Comparison of ENCODE assay signal across 31 mouse cellular contexts in genomic region chr2:101594681-101595080, GRCm38 (mm10). TPM values are rescaled to one million over a fixed set of nuclear protein-coding genes. Genes with fewer than 3 reads are reported as not detected.
A peak's percentile ranks its signal among the peaks of the same experiment; 100 is the strongest.
DNase-seq lines count a peak whose midpoint lies in the region; ATAC-seq and TF ChIP-seq lines count a peak whose summit lies in the region.
"Had no signal": no experiment of that assay in that cellular context is flagged by ENCODE, and none has a peak within 500 bp of the region (broad histone marks: within the 10 kb centered on the region; RNA-seq: fewer than 3 reads in every experiment).

No protein-coding gene starts in this region.

- no peaks in the 10 kb centered on the region for H3K36me3 ChIP-seq in thymus, adult 2 months (ENCODE audit: control insufficient read depth, insufficient read depth, low read length)
- H3K36me3 ChIP-seq in midbrain, embryonic 14.5 days (ENCODE audit: control insufficient read depth, insufficient read depth, low read length) = no peaks in the 10 kb centered on the region
- H3K36me3 ChIP-seq: embryonic facial prominence, embryonic 12.5 days; embryonic facial prominence, embryonic 15.5 days; forebrain, embryonic 15.5 days; heart, embryonic 12.5 days; heart, embryonic 15.5 days; hindbrain, embryonic 10.5 days; hindbrain, embryonic 13.5 days had no signal

- H3K27ac ChIP-seq in thymus, adult 2 months (ENCODE audit: control insufficient read depth, insufficient read depth, low read length) = peak overlapping the region; percentile 31; the same call in 1 of the 2 replicates
- no peak overlapping the region for H3K27ac ChIP-seq in midbrain, embryonic 14.5 days (replicated peaks; ENCODE audit: low read depth, low read length)
- H3K27ac ChIP-seq: embryonic facial prominence, embryonic 12.5 days; embryonic facial prominence, embryonic 15.5 days; forebrain, embryonic 15.5 days; heart, embryonic 15.5 days; hindbrain, embryonic 10.5 days; hindbrain, embryonic 13.5 days had no signal

- peak; percentile 6 for DNase-seq in thymus, adult 2 months
- DNase-seq in thymus, adult 18-20 months = no peak
- peak; percentile 26 for DNase-seq in thymus, postnatal 4 days
- no peak for DNase-seq in thymus, postnatal 10 days (ENCODE audit: low spot score in 2 of 2)
- DNase-seq in midbrain, embryonic 14.5 days = no peak
- DNase-seq: adrenal gland, adult 2 months; adrenal gland, postnatal 14 days; cerebellum, adult 11 months; cerebellum, adult 2 months; cerebellum, adult 9-11 months; cerebellum, postnatal 25 days; gastrocnemius, postnatal 25 days; heart, postnatal 10 days; heart, postnatal 36 days had no signal

- no peak overlapping the region for H3K4me3 ChIP-seq in thymus, adult 2 months (ENCODE audit: control insufficient read depth, insufficient read depth, low read length)
- H3K4me3 ChIP-seq in midbrain, embryonic 14.5 days (replicated peaks; ENCODE audit: low read depth, low read length) = no peak overlapping the region
- H3K4me3 ChIP-seq: embryonic facial prominence, embryonic 12.5 days; embryonic facial prominence, embryonic 15.5 days; forebrain, embryonic 15.5 days; heart, embryonic 12.5 days; heart, embryonic 15.5 days; hindbrain, embryonic 10.5 days; hindbrain, embryonic 13.5 days had no signal

- no peaks in the 10 kb centered on the region for H3K9me3 ChIP-seq in midbrain, embryonic 14.5 days (ENCODE audit: control insufficient read depth, low read length)
- H3K9me3 ChIP-seq: embryonic facial prominence, embryonic 12.5 days; embryonic facial prominence, embryonic 15.5 days; forebrain, embryonic 15.5 days; heart, embryonic 12.5 days; heart, embryonic 15.5 days; hindbrain, embryonic 10.5 days; hindbrain, embryonic 13.5 days had no signal

- H3K27me3 ChIP-seq in thymus, adult 2 months (ENCODE audit: control insufficient read depth, insufficient read depth, low read length) = no peaks in the 10 kb centered on the region
- H3K27me3 ChIP-seq in midbrain, embryonic 14.5 days (ENCODE audit: control insufficient read depth, insufficient read depth, low read length) = no peaks in the 10 kb centered on the region
- H3K27me3 ChIP-seq: embryonic facial prominence, embryonic 12.5 days; embryonic facial prominence, embryonic 15.5 days; forebrain, embryonic 15.5 days; heart, embryonic 12.5 days; heart, embryonic 15.5 days; hindbrain, embryonic 13.5 days had no signal

- no peak overlapping the region for H3K9ac ChIP-seq in midbrain, embryonic 14.5 days (replicated peaks; ENCODE audit: low read length)
- H3K9ac ChIP-seq: embryonic facial prominence, embryonic 12.5 days; embryonic facial prominence, embryonic 15.5 days; forebrain, embryonic 15.5 days; heart, embryonic 12.5 days; heart, embryonic 15.5 days; hindbrain, embryonic 13.5 days had no signal

- peaks cover 34% of the 10 kb centered on the region for H3K4me1 ChIP-seq in thymus, adult 2 months (replicated peaks; ENCODE audit: control insufficient read depth, insufficient read depth, low read length)
- peaks cover 37% of the 10 kb centered on the region for H3K4me1 ChIP-seq in midbrain, embryonic 14.5 days (ENCODE audit: control insufficient read depth, insufficient read depth, low read length)

- peak; percentile 86 for ATAC-seq in megakaryocyte progenitor cell, adult 5-6 weeks (replicated peaks; ENCODE audit: poor library complexity)
- no peak for ATAC-seq in midbrain, embryonic 14.5 days (ENCODE audit: low FRiP score, low TSS enrichment)
- ATAC-seq: CD4-positive, CD25-positive, alpha-beta regulatory T cell, adult 4 months; forebrain, embryonic 15.5 days; hindbrain, embryonic 16.5 days had no signal

- 55% methylated on average over 5 of the region's 5 CpGs for WGBS in thymus, adult 2 months
- WGBS in midbrain, embryonic 14.5 days = 83% methylated on average over 5 of the region's 5 CpGs

- TF ChIP-seq POLR2A in thymus, adult 2 months (IDR thresholded peaks at IDR 0.05; ENCODE audit: control insufficient read depth, extremely low read depth, insufficient read depth, low read length, poor library complexity) = no peak

- no peak for TF ChIP-seq CTCF in thymus, adult 2 months (IDR thresholded peaks at IDR 0.05; ENCODE audit: borderline replicate concordance, control insufficient read depth, extremely low read depth, insufficient read depth, low read length, poor library complexity)

- no peak overlapping the region for H3K4me2 ChIP-seq in midbrain, embryonic 14.5 days (ENCODE audit: low read length)
- H3K4me2 ChIP-seq: embryonic facial prominence, embryonic 12.5 days; embryonic facial prominence, embryonic 15.5 days; forebrain, embryonic 15.5 days; heart, embryonic 12.5 days; heart, embryonic 15.5 days; hindbrain, embryonic 13.5 days had no signal

RNA-seq across cellular contexts. Expression of gene Rag2, which starts 29.8 kb away (rescaled TPM):
- 41.8 and 55.7 TPM in 2 replicates for polyA plus RNA-seq in thymus, adult 2 months (2012; rRNA removed)
- total RNA-seq in megakaryocyte progenitor cell, adult 5-6 weeks (2015) = 1.7 and 3.4 TPM in 2 replicates
- total RNA-seq in megakaryocyte progenitor cell, adult 5-6 weeks (2017) = 0.83 and 1.7 TPM in 2 replicates
- not detected in 2 replicates for polyA plus RNA-seq in midbrain, embryonic 14.5 days (2014; fragmentation: Nextera tagmentation; extraction: Ambion mirVana)
- total RNA-seq: adrenal gland, adult 2 months; adrenal gland, postnatal 4 days; gastrocnemius, adult 8-10 months; gastrocnemius, postnatal 25 days; heart, adult 8-10 months; heart, postnatal 36 days; MEL had no signal
- polyA plus RNA-seq: adrenal gland, adult 2 months; C2C12; cerebellum, adult 2 months; forebrain, embryonic 11.5 days; forebrain, embryonic 15.5 days; gonadal fat pad, adult 2 months; heart, embryonic 12.5 days; hindbrain, embryonic 10.5 days; hindbrain, embryonic 16.5 days had no signal

RNA-seq across cellular contexts. Expression of gene Rag1, which starts 54.6 kb away (rescaled TPM):
- 330 and 350 TPM in 2 replicates for polyA plus RNA-seq in thymus, adult 2 months (2012; rRNA removed)
- total RNA-seq in megakaryocyte progenitor cell, adult 5-6 weeks (2015) = 0.02 and 0.07 TPM in 2 replicates
- 0.07 TPM in 1 of 2 replicates, not detected in the other for total RNA-seq in megakaryocyte progenitor cell, adult 5-6 weeks (2017)
- polyA plus RNA-seq in midbrain, embryonic 14.5 days (2014; fragmentation: Nextera tagmentation; extraction: Ambion mirVana) = 0.19 and 0.20 TPM in 2 replicates
- total RNA-seq: gastrocnemius, adult 8-10 months had no signal
- polyA plus RNA-seq: adrenal gland, adult 2 months; C2C12; CD4-positive, CD25-positive, alpha-beta regulatory T cell, adult 4 months; heart, embryonic 12.5 days had no signal

RNA-seq across cellular contexts. Expression of gene B230118H07Rik, which starts 54.7 kb away (rescaled TPM):
- 2.8 and 3.4 TPM in 2 replicates for polyA plus RNA-seq in thymus, adult 2 months (2012; rRNA removed)
- total RNA-seq in megakaryocyte progenitor cell, adult 5-6 weeks (2015) = 82.9 and 120 TPM in 2 replicates
- 106 and 118 TPM in 2 replicates for total RNA-seq in megakaryocyte progenitor cell, adult 5-6 weeks (2017)
- 46.0 and 49.4 TPM in 2 replicates for polyA plus RNA-seq in midbrain, embryonic 14.5 days (2014; fragmentation: Nextera tagmentation; extraction: Ambion mirVana)

Comparison
In these comparisons a context has a peak if more than half of its experiments do, and no peak if none do; other contexts are left out.
1. DNase-seq: peak in thymus, adult 2 months (single experiment) and thymus, postnatal 4 days (single experiment); none in thymus, adult 18-20 months (0 of 2), thymus, postnatal 10 days (0 of 2) and midbrain, embryonic 14.5 days (single experiment).
2. RNA of gene Rag2, which starts 29.8 kb away (polyA plus RNA-seq): 41.8 to 55.7 TPM in thymus, adult 2 months; not detected in midbrain, embryonic 14.5 days; every median in the first group is over 10 times any median in the second.
3. RNA of gene Rag1, which starts 54.6 kb away (polyA plus RNA-seq): 330 to 350 TPM in thymus, adult 2 months; 0.19 to 0.20 TPM in midbrain, embryonic 14.5 days; every median in the first group is over 100 times any median in the second.
4. RNA of gene B230118H07Rik, which starts 54.7 kb away (polyA plus RNA-seq): 46.0 to 49.4 TPM in midbrain, embryonic 14.5 days; 2.8 to 3.4 TPM in thymus, adult 2 months; every median in the first group is over 10 times any median in the second.